Mouse (Mus musculus) testis, postnatal 10 days (tissue): Measurements from ENCODE around the gene Srsf5.
"Not testable (repeated sequence)": the region's sequence is repeated elsewhere in the genome, so short reads cannot be mapped to it uniquely, and the experiment has no call there.

Experiments
- DNase-seq: peaks from one replicate; pipeline ENCODE4 v3.0.0; 2021; ENCODE audit warnings: low spot score

Gene Srsf5

DNA sequence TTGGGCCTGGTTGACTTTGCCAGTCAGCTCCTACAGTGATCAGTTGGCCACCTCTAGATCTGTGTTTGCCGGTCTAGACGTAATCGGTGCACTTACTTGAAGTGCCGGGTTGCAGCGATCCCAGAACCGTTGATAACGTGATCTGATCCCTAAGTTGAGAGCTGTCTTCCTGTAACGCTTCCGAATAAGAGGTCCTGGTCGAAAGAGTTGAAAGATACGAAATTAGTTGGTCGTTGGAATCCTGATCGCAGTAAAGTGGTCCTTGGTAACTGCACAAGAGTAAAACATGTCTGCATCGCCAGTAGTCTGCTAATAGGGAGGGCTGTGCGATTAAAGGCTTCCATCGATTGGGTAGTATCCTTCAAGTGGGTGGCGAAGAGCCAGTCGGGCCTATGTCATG lies 2.9 kb downstream of the Srsf5 start:
- no peak for DNase-seq

- DNase-seq, result not testable (repeated sequence)
Measured at GRCm38 (mm10) chr12:80949603-80950002, 4.3 kb downstream of the Srsf5 start.

GRCm38 (mm10) chr12:80951640-80952219 lies 6.4 kb downstream of the Srsf5 start:
- DNase-seq, result no peak

DNA sequence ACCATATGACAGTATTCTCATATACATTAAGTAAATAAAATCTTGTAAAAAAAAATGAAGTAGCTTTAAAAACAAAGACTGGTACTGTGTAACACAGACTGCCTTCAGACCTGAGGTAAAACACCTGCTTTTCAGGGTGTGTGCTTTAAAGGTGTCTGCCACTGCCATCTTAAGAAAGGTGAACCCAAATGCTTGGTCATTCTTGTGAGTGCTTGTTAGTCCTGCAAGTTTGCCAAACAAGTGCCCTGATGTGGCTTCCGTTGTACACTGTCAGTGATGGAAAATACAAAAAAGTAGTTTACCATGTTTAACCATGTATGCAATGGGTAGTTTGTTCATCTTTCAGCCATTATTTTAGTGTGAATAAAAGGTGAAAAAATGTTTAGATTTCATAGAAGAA lies 7.2 kb downstream of the Srsf5 start:
- no peak for DNase-seq

DNA sequence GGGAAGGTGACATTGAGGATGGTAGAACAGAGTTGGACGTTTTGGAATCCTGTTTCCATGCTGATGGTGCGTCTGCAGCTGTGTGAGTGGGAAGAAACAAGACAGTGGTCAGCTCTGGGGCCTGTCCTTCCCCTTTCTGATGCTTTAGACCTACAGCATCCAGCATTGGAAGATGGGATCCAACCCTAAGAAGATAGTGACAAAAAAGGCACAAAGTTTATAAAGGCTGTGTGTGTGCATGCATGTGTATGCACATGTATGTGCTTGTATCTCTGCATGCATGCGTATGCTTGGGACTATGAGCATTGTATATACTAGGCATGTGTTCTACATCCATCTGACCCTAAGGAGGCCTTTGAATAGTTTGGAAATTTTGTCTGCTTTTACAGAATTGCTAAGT lies 10.7 kb downstream of the Srsf5 start:
- DNase-seq, result no peak

DNA sequence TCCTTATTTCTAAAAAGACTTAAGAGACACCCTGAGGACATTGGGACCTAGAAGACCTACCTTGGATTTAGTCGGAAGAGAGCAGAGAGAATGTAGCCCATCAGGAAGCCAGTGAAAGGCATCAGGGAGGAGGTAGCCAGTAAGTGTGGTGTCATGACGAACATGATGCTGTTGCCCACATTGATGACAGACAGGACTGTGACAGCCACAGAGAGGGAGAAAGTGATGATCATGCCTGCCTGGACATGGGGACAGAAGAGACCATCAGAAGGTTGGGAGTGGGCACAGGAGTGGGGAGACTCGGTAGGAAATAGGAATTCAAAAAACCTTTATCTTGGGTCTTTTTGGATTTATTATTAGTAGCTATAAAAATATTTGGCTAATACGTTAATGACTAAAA lies 12.7 kb downstream of the Srsf5 start:
- DNase-seq, result no peak

GRCm38 (mm10) chr12:80962566-80962965 lies 17.3 kb downstream of the Srsf5 start:
- DNase-seq, result no peak

GRCm38 (mm10) chr12:80966059-80966838 lies 20.9 kb downstream of the Srsf5 start:
- DNase-seq, result no peak

DNA sequence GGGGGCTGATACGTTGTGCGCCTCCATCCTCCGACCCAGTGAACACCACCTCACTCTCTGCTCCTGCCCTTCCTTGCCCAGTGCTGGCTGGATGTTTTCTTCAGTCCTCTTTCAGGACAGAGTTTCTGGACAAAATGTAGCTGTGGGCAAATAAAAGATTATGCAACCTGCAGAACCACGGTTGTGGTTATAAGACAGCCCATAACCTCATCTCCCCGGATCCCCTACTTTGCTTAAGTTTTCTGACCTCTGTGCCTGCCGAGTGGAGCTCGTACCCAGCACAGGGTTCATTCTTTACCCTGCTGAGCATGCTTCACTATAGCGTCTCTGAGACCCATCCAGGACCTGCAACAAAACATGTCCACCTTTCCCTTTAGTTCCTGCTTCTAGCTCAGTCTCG lies 22.6 kb downstream of the Srsf5 start:
- DNase-seq, result no peak

DNA sequence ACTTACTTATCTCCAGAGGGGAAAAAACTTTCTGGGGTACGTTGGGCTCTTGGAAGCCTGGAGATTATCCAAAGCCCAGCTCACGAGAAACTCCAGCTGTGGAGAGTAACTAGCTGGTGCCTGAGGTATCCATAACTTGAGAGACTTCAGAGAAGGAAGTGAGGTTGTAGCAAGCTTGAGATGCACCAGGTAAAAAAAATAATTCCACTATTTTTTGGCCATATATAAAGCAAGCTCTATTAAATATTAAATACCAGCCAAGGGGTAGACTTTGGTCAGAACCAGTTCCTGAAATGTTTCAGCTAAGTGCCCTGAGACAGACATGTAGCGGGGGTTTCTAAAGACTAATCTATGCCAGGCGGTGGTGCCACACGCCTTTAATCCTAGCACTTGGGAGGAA lies 23.3 kb downstream of the Srsf5 start, which contains the start of gene Slc10a1:
TSS of gene Slc10a1 (minus strand) at position 101 of the 400 bp plus-strand sequence.
- no peak for DNase-seq

GRCm38 (mm10) chr12:80970181-80970705 lies 24.9 kb downstream of the Srsf5 start:
- no peak for DNase-seq

DNA sequence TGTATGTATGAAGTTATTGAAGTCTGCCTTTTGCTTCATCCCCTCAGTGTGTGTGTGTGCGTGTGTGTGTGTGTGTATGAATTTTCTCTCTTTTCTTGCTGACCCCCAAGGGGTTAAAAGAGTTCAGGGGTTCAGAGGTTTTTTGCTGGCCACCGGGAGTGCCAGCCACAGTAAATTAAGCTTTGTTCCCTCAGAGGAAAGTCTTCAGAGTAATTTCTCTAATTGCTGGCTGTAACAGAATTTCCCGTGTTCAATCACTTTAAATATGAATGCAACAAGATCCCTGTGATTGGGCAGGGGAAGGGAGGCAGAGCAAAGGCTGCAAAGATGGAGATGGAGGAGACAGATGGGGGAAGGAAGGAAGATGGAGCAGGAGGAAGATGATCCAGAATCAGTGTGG lies 26.5 kb downstream of the Srsf5 start:
- no peak for DNase-seq

DNA sequence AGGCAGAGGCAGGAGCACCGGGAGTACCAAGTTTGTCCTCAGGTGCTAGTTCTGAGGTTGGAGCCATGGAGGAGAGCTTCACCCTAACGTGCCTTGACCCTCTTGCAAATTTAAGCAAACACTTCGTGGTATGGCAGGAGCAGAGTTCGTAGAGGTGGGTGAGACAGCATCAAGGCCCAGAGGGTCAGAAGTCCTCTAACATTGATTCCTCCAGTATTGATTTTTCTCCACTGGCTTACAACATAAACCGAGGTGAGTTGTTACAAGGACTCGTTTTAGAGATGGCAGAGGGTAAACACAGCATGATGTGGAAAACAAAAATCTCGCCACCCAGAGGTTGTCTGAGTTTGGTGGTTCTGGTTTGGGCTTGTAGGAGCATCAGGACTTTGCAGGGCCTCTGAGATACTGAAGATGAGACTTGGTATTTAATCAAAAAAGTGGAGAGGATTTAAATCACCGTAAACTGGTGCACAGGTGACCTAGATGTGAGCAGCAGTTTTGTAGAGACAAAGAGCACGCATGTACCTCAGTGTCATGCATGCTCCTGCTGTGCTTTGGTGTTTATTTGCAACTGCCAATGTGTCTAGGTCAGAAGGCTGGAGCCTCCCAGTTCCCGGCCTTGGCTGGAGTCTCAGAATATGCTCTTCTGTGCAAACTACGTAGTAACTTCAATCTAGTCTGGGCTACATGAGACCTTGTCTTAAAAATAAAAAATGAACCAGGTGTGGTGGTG lies 30.8 kb downstream of the Srsf5 start:
- DNase-seq, result no peak

DNA sequence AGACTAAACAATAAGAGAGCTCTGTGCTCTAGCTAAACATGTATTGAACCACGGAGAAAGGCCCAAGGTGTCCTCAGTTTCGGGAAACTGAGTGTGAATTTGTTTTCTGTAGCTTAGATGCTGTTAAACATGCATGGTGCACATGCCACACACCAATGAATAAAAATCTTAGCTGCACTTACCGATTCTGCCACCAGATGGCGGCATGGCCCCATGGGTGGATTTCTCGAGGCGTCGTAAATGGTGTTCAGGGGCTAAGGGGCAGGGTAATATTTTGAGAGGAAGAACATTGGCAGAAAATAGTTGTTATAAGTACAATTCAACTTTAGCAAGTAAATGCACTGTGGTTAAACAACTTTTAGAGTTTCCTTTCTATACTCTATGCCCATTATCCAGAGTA lies 37.0 kb downstream of the Srsf5 start:
- DNase-seq, result peak; percentile 89

GRCm38 (mm10) chr12:80983695-80984094 lies 38.4 kb downstream of the Srsf5 start:
- peak; percentile 35 for DNase-seq

- DNase-seq, result peak; percentile 24
Measured at GRCm38 (mm10) chr12:80986628-80987027, 41.3 kb downstream of the Srsf5 start.

GRCm38 (mm10) chr12:80988286-80988685 lies 43.0 kb downstream of the Srsf5 start:
- peak; percentile 22 for DNase-seq

DNA sequence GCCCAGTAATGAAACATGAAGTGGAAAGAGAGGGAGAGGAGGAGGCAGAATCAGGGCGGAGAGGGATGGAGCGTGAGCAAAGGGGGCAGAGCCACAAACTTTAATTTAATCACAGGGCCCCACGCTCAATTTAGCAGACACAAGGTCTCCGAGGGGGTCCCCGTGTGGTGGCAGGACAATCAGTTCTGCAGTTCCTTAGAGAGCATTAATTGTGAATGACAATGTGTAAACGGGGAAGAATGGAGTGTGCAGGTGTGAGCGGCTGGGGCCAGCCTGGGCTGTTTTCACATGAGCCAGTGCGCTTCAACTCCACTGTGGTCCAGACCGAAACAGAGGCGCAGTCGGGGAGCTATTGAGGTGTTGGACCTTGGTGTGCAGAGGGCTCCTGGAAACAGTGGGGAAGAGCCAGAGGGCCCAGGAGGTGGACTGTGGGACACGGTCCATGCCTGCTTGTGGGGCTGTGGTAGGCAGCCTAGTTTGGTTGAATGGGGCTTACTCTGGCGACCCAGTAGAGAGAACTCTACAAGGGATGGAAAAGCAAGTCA lies 45.7 kb downstream of the Srsf5 start:
- DNase-seq, result peak; percentile 34

- peak; percentile 31 for DNase-seq
Measured at GRCm38 (mm10) chr12:80991806-80992205, 46.5 kb downstream of the Srsf5 start.

DNA sequence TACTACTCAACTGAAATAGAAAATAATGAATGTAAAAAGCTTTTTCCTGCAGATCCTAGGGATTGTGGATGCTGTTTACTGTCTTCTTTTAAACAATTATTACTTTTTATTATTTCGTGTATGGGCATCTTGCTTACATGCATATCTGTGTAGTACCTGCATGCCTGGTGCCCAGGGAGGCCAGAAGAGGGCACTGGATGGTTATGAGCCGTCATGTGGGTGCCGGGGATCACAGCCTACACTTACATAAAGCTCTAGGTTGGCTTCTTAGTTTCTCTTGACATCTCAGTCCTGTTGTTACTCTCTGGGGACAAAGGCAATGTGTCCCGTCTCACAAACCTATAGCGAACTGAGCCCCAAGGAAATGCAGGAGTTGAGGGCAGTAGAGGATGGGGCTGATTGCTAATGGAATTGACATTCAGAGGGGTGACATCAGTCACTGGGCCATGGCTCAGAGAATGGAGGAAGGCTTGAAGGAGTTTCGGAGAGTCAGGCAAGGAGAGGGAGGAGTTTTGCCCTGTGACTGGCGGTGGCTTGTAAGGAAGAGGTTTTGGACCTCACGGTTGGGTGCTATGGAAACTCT lies 47.3 kb downstream of the Srsf5 start:
- peak; percentile 42 for DNase-seq

DNA sequence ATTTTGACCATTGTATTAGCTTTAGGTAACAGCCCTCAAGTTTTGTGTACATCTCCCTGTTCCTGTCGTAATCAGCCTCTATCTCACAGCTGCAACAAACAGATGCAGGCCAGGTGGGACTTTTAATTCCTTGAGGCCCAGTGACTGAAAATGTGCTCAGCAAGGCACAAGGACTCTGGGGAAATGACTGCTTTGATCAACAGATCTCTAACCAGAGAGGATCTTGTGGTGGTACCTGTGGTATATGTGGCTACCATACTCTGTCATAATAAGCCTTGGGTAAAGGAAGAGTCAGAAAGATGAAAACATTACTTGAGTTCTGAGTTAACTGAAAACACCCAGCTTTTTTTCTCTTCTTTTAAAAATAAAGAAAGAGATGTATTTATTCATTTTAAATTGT lies 48.5 kb downstream of the Srsf5 start:
- DNase-seq, result peak; percentile 3

DNA sequence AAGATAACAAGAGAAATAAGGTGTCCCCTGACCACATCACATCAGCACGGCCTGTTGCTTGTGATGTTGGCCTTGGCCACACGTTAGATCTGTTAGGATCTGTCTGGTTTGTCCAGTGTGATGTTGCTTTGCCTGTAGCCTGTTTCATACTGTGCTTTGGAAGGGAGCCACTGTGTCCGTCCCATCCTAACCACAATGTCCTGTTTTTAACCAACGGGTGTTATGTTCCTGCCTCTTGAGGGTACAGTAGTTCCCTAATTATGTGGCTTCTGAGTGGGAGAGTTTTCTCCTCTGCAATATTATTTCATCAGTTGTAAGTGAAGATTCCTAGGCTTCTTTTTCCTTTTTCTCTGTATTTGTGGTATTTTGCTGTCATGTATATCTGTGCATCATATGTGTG lies 50.0 kb downstream of the Srsf5 start:
- no peak for DNase-seq
